Mouse (Mus musculus) kidney, postnatal 0 days (tissue): ENCODE results near the gene Arfip1. TPM values are rescaled to one million over a fixed set of nuclear protein-coding genes. Genes with fewer than 3 reads are reported as not detected.

Experiments used
- ATAC-seq: fragments of 200-750 bp; cut with Nextera tagmentation; replicated peaks from 2 replicates; pipeline ENCODE4 v1.8.0; 2017; ENCODE audit warnings: low read depth, moderate number of reproducible peaks, moderate TSS enrichment, moderate library complexity; ENCODE audit not compliant: low FRiP score
- DNase-seq: peaks from one replicate; pipeline ENCODE4 v3.0.0-alpha.2; 2016; ENCODE audit warnings: low spot score
- H3K27ac ChIP-seq: fragments of 300-500 bp; sonication (generic); 2 replicates; pipeline ENCODE4 v1.5.1; 2014; ENCODE audit warnings: mild to moderate bottlenecking
- H3K27me3 ChIP-seq: fragments of 300-500 bp; sonication (generic); 2 replicates; pipeline ENCODE4 v1.6.1; 2014; ENCODE audit warnings: low read length, mixed read lengths; ENCODE audit not compliant: insufficient read depth
- H3K36me3 ChIP-seq: fragments of 300-500 bp; sonication (generic); 2 replicates; pipeline ENCODE4 v1.6.1; 2014; ENCODE audit warnings: low read length, mixed read lengths; ENCODE audit not compliant: insufficient read depth
- H3K4me1 ChIP-seq: fragments of 300-500 bp; sonication (generic); replicated peaks from 2 replicates; pipeline ENCODE4 v1.6.1; 2014; ENCODE audit warnings: antibody characterized with exemption, low read length, mixed read lengths; ENCODE audit not compliant: insufficient read depth
- H3K4me2 ChIP-seq: fragments of 300-500 bp; sonication (generic); 2 replicates; pipeline ENCODE4 v1.6.1; 2014; ENCODE audit warnings: mild to moderate bottlenecking, low read length, moderate library complexity, mixed read lengths
- H3K4me3 ChIP-seq: fragments of 300-500 bp; sonication (generic); replicated peaks from 2 replicates; pipeline ENCODE4 v1.5.1; 2014; ENCODE audit warnings: low read depth, low read length
- H3K9ac ChIP-seq: fragments of 300-500 bp; sonication (generic); 2 replicates; pipeline ENCODE4 v1.6.1; 2014; ENCODE audit warnings: low read depth, low read length
- H3K9me3 ChIP-seq: fragments of 300-500 bp; sonication (generic); replicated peaks from 2 replicates; pipeline ENCODE4 v1.6.1; 2016; ENCODE audit warnings: low read length, inconsistent platforms, mixed read lengths
- CTCF ChIP-seq: IDR thresholded peaks from 2 replicates; pipeline ENCODE4 v1.5.1; 2016; ENCODE audit warnings: antibody characterized with exemption, low read depth, mild to moderate bottlenecking, moderate library complexity
- WGBS: fragments of 180-500 bp; shearing (Covaris S2); extraction: QIAGEN DNeasy Blood & Tissue Kit; methylation state at CpG from one replicate; pipeline ENCODE4 v1.1.7; 2014; 5-methylcytosine and 5-hydroxymethylcytosine counted together
- polyA plus RNA-seq: library from polyadenylated mRNA; unstranded; fragments of >200 nt; fragmentation: Nextera tagmentation; extraction: Ambion mirVana; gene quantifications from 2 replicates; pipeline ENCODE4 v1.2.1, GENCODE M21; 2015

The Arfip1 gene
- polyA plus RNA-seq, 1 experiment from 2014 or later = 62.7 TPM

- Histone ChIP-seq H3K27me3 (no peaks in the 10 kb centered on the region), H3K9me3 (no peaks in the 10 kb centered on the region), H3K36me3 (no peaks in the 10 kb centered on the region), H3K4me1 (no peaks in the 10 kb centered on the region), H3K4me2 (no peak overlapping the region), H3K4me3 (no peak overlapping the region), H3K9ac (no peak overlapping the region), H3K27ac (no peak overlapping the region)
- no peak for TF ChIP-seq CTCF
- WGBS = 41% methylated on average over 7 of the region's 7 CpGs
- no peak for DNase-seq
- ATAC-seq = no peak
Measured at GRCm38 (mm10) chr3:84615856-84616225, 33.4 kb upstream of the Arfip1 start.

DNA sequence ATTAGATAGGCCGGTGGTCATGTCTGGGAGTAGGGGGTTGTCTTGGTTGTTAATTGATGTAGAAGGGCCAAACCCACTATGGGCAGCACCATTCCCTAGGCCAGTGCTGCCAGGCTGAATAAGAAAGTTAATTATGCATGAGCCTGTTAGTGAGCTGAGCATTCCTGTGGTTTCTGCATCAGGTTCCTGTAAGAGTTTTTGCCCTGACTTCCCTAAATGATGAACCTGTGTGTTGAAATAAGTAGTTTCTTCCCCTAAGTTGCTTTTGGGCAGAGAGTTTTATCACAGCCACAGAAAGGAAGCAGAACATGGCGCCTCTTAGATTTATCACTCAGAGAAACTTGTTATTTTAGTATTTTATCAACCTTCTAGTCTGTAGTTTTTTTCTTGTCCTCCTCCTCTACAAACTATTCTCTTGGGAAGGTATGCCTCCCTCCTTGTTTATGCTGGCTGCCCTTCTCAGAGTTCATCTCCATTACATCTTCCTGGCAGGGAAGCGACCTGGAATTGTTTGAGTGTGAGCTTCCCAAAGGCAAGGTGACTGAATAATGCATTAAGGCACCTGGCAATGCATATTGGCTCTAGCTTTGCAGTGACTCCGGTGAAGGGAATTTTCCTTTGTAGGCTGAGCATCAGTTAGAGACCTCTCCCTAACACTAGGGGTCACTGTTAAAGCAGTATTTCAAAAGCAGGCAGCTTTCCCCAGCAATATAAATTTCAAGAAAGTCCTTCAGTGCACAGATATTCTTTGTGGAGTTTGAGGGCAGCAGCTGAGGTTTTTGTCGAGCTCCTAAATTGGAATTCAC is 32.8 kb upstream of the Arfip1 start:
- Histone ChIP-seq H3K27me3 (no peaks in the 10 kb centered on the region), H3K9me3 (no peaks in the 10 kb centered on the region), H3K4me3 (no peak overlapping the region), H3K27ac (no peak overlapping the region), H3K9ac (no peak overlapping the region), H3K4me1 (no peaks in the 10 kb centered on the region), H3K4me2 (no peak overlapping the region), H3K36me3 (no peaks in the 10 kb centered on the region)
- ATAC-seq (no peak), DNase-seq (peak; percentile 91)
- 24% methylated on average over 5 of the region's 5 CpGs for WGBS
- peak; percentile 82 for TF ChIP-seq CTCF

DNA sequence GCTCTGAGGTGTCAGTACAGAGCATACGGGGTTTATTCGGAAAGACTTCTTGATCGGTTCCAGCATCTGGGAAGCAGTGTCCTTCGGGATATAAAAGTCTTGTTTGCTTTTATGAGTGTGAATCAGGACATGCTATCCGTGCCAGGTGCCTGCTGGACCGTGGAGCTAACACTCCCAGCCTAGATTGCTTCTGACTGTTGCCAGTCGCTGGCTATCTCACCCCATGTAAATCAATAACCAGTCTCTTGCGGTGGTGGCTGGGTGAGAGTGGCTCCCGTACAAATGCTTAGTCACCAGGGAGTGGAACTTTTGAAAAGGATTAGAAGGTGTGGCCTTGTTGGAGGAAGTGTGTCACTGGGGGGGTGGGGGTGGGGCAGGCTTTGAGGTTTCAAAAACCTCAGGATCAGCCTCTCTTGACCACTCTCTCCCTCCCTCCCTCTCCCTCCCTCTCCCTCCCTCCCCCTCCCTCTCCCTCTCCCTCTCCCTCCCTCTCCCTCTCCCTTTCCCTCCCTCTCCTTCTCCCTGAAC is 27.8 kb upstream of the Arfip1 start:
- 37% methylated on average over 9 of the region's 9 CpGs for WGBS
- Histone ChIP-seq H3K36me3 (no peaks in the 10 kb centered on the region), H3K4me3 (no peak overlapping the region), H3K9ac (no peak overlapping the region), H3K27ac (no peak overlapping the region; the same call in 1 of the 2 replicates), H3K27me3 (no peaks in the 10 kb centered on the region), H3K4me2 (no peak overlapping the region), H3K4me1 (no peaks in the 10 kb centered on the region), H3K9me3 (no peaks in the 10 kb centered on the region)
- ATAC-seq (peak; percentile 80; the same call in 1 of the 2 replicates), DNase-seq (peak; percentile 43)
- TF ChIP-seq CTCF = no peak

DNA sequence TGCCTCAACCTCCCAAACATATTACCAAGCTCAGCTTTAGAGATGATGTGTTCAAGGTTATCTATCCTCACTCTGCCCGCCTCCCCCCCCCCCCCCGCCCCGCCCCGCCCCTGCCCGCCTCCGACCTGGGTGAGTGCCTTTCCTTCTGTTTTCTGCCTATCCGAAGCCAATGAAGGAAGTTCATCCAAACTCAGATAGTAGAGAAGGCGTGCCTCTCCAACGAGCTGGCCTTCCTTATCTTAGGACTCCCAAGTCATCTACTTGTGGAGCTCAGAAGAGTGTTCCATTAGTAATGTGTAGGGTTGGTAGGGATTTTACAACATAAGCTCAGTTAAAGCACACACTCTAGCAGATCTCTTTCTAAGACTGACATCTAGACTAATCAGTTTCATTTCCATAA is 20.8 kb upstream of the Arfip1 start:
- no peaks in the 10 kb centered on the region for H3K36me3 ChIP-seq
- H3K4me2 ChIP-seq = no peak overlapping the region
- no peak overlapping the region for H3K4me3 ChIP-seq
- DNase-seq (no peak), ATAC-seq (no peak)
- no peaks in the 10 kb centered on the region for H3K9me3 ChIP-seq
- H3K27ac ChIP-seq = no peak overlapping the region
- no peak for TF ChIP-seq CTCF
- no peaks in the 10 kb centered on the region for H3K4me1 ChIP-seq
- H3K27me3 ChIP-seq = no peaks in the 10 kb centered on the region
- H3K9ac ChIP-seq = no peak overlapping the region
- 76% methylated on average over 9 of the region's 9 CpGs for WGBS

GRCm38 (mm10) chr3:84602759-84603158 is 20.3 kb upstream of the Arfip1 start:
- WGBS = 95% methylated on average over 2 of the region's 2 CpGs
- DNase-seq = no peak
- Histone ChIP-seq H3K27ac (no peak overlapping the region), H3K27me3 (no peaks in the 10 kb centered on the region), H3K9ac (no peak overlapping the region), H3K36me3 (no peaks in the 10 kb centered on the region), H3K4me1 (no peaks in the 10 kb centered on the region), H3K4me2 (no peak overlapping the region), H3K9me3 (no peaks in the 10 kb centered on the region), H3K4me3 (no peak overlapping the region)
- no peak for TF ChIP-seq CTCF
- no peak for ATAC-seq

GRCm38 (mm10) chr3:84601870-84602495 is 19.6 kb upstream of the Arfip1 start:
- Histone ChIP-seq H3K9ac (no peak overlapping the region), H3K4me3 (no peak overlapping the region), H3K4me1 (no peaks in the 10 kb centered on the region), H3K27me3 (no peaks in the 10 kb centered on the region), H3K4me2 (no peak overlapping the region), H3K27ac (no peak overlapping the region), H3K9me3 (no peaks in the 10 kb centered on the region), H3K36me3 (no peaks in the 10 kb centered on the region)
- DNase-seq (no peak), ATAC-seq (no peak)
- WGBS = 71% methylated on average over 9 of the region's 9 CpGs
- no peak for TF ChIP-seq CTCF
